Mouse (Mus musculus): Measurements from ENCODE around the gene Arl16. TPM values are rescaled to one million over a fixed set of nuclear protein-coding genes. Genes with fewer than 3 reads are reported as not detected.
A peak's percentile ranks its signal among the peaks of the same experiment; 100 is the strongest.

Arl16 gene
- total and polyA plus RNA-seq, 3 experiments = 9.1 to 13.6 (median 10.8) TPM

GRCm38 (mm10) chr11:120442765-120443280 lies 24.6 kb downstream of the Arl16 start:
- Histone ChIP-seq H3K36me3 (ENCODE audit: control insufficient read depth, insufficient read depth, low read length) (no peaks in the 10 kb centered on the region), H3K79me2 (replicated peaks; ENCODE audit: control insufficient read depth, insufficient read depth, low read length) (no peaks in the 10 kb centered on the region), H3K4me1 (ENCODE audit: control insufficient read depth, insufficient read depth, low read length) (peaks cover 1% of the 10 kb centered on the region; the same call in 1 of the 2 replicates), H3K27me3 (ENCODE audit: control insufficient read depth, insufficient read depth, low read length) (no peaks in the 10 kb centered on the region), H3K4me3 (no peak overlapping the region), H3K9ac (ENCODE audit: low read depth, low read length) (no peak overlapping the region), H3K27ac (no peak overlapping the region)
- no peak for DNase-seq
- TF ChIP-seq CTCF (IDR thresholded peaks at IDR 0.05) = no peak
- no peak for TF ChIP-seq EP300 (IDR thresholded peaks at IDR 0.05; ENCODE audit: insufficient read depth, low read depth, low read length)
- no peak for TF ChIP-seq POLR2A (IDR thresholded peaks at IDR 0.05; ENCODE audit: insufficient read depth, low read depth, low read length)
- 88% methylated on average over 3 of the region's 3 CpGs for WGBS
- intact Hi-C loops (cut with DNase I) = no loop called here

GRCm38 (mm10) chr11:120442344-120442743 lies 25.1 kb downstream of the Arl16 start, which contains the start of gene Tspan10:
TSS of gene Tspan10 (plus strand) at chr11:120442644.
- Histone ChIP-seq H3K79me2 (replicated peaks; ENCODE audit: control insufficient read depth, insufficient read depth, low read length) (no peaks in the 10 kb centered on the region), H3K36me3 (ENCODE audit: control insufficient read depth, insufficient read depth, low read length) (no peaks in the 10 kb centered on the region), H3K27ac (no peak within 1 kb of the TSS), H3K27me3 (ENCODE audit: control insufficient read depth, insufficient read depth, low read length) (no peaks in the 10 kb centered on the region), H3K4me3 (no peak within 1 kb of the TSS), H3K9ac (ENCODE audit: low read depth, low read length) (no peak within 1 kb of the TSS), H3K4me1 (ENCODE audit: control insufficient read depth, insufficient read depth, low read length) (peaks cover 1% of the 10 kb centered on the region; the same call in 1 of the 2 replicates)
- TF ChIP-seq POLR2A (IDR thresholded peaks at IDR 0.05; ENCODE audit: insufficient read depth, low read depth, low read length) (no peak), CTCF (IDR thresholded peaks at IDR 0.05) (no peak), EP300 (IDR thresholded peaks at IDR 0.05; ENCODE audit: insufficient read depth, low read depth, low read length) (no peak)
- DNase-seq = no peak
- intact Hi-C loops (cut with DNase I) = no loop called here
- WGBS = 86% methylated on average over 3 of the region's 3 CpGs

GRCm38 (mm10) chr11:120437857-120438385 lies 29.5 kb downstream of the Arl16 start:
- H3K4me1 ChIP-seq (ENCODE audit: control insufficient read depth, insufficient read depth, low read length) = peaks cover 5% of the 10 kb centered on the region
- 0 out of 2 replicates have a peak, but pooled peaks have one; percentile 2 for TF ChIP-seq EP300 (IDR thresholded peaks at IDR 0.05; ENCODE audit: insufficient read depth, low read depth, low read length)
- TF ChIP-seq CTCF (IDR thresholded peaks at IDR 0.05) = no peak
- peak overlapping the region; percentile 89 for H3K27ac ChIP-seq
- peaks cover 9% of the 10 kb centered on the region for H3K79me2 ChIP-seq (replicated peaks; ENCODE audit: control insufficient read depth, insufficient read depth, low read length)
- H3K36me3 ChIP-seq (ENCODE audit: control insufficient read depth, insufficient read depth, low read length) = peaks cover 7% of the 10 kb centered on the region
- intact Hi-C loops (cut with DNase I) = loop anchor here (2.0 kb wide), 1 partner anchor 19 kb away; no protein-coding TSS in a partner anchor
- H3K27me3 ChIP-seq (ENCODE audit: control insufficient read depth, insufficient read depth, low read length) = no peaks in the 10 kb centered on the region
- peak overlapping the region; percentile 80 for H3K4me3 ChIP-seq
- no peak for DNase-seq
- peak overlapping the region; percentile 74 for H3K9ac ChIP-seq (ENCODE audit: low read depth, low read length)
- WGBS = 24% methylated on average over 12 of the region's 12 CpGs

DNA sequence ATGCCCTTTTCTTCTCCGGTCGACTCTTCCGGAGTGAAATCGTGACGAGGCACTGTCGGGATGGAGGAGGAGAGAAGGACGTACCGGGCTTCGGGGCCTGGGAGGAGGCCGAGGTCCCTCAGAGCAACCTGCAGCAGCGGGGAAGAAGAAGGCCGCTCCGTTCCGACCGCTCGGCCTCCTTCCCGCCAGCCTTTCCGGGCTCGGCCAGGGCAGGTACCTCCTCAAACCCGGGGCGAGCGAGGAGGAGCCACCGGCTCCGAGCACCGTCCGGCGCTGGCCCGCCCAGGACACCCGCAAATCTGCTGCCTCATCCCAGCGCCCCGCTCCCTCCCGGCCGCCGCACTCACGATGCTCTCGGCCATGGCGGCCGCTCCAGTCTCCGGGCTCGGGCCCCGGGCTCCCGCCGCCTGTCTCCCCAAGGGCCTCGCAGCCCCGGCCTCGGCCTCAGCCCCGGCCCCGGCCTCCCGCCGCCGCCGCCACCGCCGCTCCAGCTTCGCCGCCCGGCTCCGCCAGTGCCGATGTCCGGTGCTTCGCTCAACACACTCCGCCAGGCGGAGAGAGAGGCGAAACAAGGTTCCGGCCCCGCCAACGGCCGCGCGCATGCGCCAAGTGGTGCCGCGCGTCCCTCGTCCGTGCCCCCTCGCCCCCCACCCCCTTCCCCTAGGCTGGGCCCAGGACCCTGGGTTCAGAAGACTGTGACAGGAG lies 30.1 kb downstream of the Arl16 start, which contains the start of gene Nploc4:
Gene Nploc4 (minus strand): TSS at position 557 of the 705 bp plus-strand sequence.
- under 1% methylated on average over 68 of the region's 77 CpGs for WGBS
- peaks cover 10% of the 10 kb centered on the region for H3K79me2 ChIP-seq (replicated peaks; ENCODE audit: control insufficient read depth, insufficient read depth, low read length)
- peak within 1 kb of the TSS; percentile 97 for H3K9ac ChIP-seq (ENCODE audit: low read depth, low read length)
- H3K27ac ChIP-seq = peak within 1 kb of the TSS; percentile 89
- intact Hi-C loops (cut with DNase I) = loop anchor here (2.0 kb wide), 1 partner anchor 19 kb away; no protein-coding TSS in a partner anchor
- H3K4me1 ChIP-seq (ENCODE audit: control insufficient read depth, insufficient read depth, low read length) = peaks cover 5% of the 10 kb centered on the region
- TF ChIP-seq POLR2A (IDR thresholded peaks at IDR 0.05; ENCODE audit: insufficient read depth, low read depth, low read length) = peak; percentile 50; the same call in 1 of the 2 replicates
- TF ChIP-seq CTCF (IDR thresholded peaks at IDR 0.05) = peak; percentile 51
- TF ChIP-seq EP300 (IDR thresholded peaks at IDR 0.05; ENCODE audit: insufficient read depth, low read depth, low read length) = 0 out of 2 replicates have a peak, but pooled peaks have one; percentile 11
- peak; percentile 90 to 95 for DNase-seq
- peak within 1 kb of the TSS; percentile 80 for H3K4me3 ChIP-seq
- peaks cover 7% of the 10 kb centered on the region for H3K36me3 ChIP-seq (ENCODE audit: control insufficient read depth, insufficient read depth, low read length)
- H3K27me3 ChIP-seq (ENCODE audit: control insufficient read depth, insufficient read depth, low read length) = no peaks in the 10 kb centered on the region

DNA sequence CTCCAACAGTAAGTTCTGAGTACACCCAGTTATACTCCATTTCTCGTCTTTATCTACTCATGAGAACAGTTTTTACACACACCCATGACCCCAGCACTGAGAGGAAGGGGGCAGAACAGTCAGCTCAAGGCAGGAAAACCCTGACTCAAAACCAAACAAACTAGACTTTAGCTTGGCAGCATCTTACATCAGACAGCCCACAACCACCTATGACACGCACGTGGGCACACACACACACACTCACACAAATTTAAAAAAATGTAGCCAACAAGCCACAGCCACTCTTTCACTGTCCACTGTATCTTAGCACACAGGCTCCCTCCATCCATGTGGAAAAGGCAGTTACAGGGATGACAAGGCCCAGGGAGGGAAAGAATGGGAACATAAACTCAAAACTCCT lies 40.7 kb downstream of the Arl16 start:
- no peak for DNase-seq
- intact Hi-C loops (cut with DNase I) = loop anchor here (10.0 kb wide), 1 partner anchor 312 kb away; no protein-coding TSS in a partner anchor
- peaks cover 2% of the 10 kb centered on the region for H3K4me1 ChIP-seq (ENCODE audit: control insufficient read depth, insufficient read depth, low read length)
- WGBS = 75% methylated on average over 3 of the region's 3 CpGs
- no peak for TF ChIP-seq CTCF (IDR thresholded peaks at IDR 0.05)
- TF ChIP-seq POLR2A (IDR thresholded peaks at IDR 0.05; ENCODE audit: insufficient read depth, low read depth, low read length) = no peak
- TF ChIP-seq EP300 (IDR thresholded peaks at IDR 0.05; ENCODE audit: insufficient read depth, low read depth, low read length) = no peak
- no peak overlapping the region for H3K27ac ChIP-seq
- H3K79me2 ChIP-seq (replicated peaks; ENCODE audit: control insufficient read depth, insufficient read depth, low read length) = peaks cover 4% of the 10 kb centered on the region
- H3K36me3 ChIP-seq (ENCODE audit: control insufficient read depth, insufficient read depth, low read length) = peaks cover 9% of the 10 kb centered on the region
- no peak overlapping the region for H3K4me3 ChIP-seq
- no peaks in the 10 kb centered on the region for H3K27me3 ChIP-seq (ENCODE audit: control insufficient read depth, insufficient read depth, low read length)
- H3K9ac ChIP-seq (ENCODE audit: low read depth, low read length) = no peak overlapping the region
